Mouse (Mus musculus): ENCODE data around the gene Traf1.
A peak's percentile ranks its signal among the peaks of the same experiment; 100 is the strongest.

The Traf1 gene

GRCm38 (mm10) chr2:34941061-34941675, 20.4 kb downstream of the Traf1 start:
- peak; percentile 39 for DNase-seq (ENCODE audit: low spot score)

GRCm38 (mm10) chr2:34940246-34940645, 21.3 kb downstream of the Traf1 start:
- DNase-seq (ENCODE audit: low spot score): no peak

- DNase-seq (ENCODE audit: low spot score): no peak
These were observed 23.0 kb downstream of the Traf1 start for GRCm38 (mm10) chr2:34938269-34939208.

DNA sequence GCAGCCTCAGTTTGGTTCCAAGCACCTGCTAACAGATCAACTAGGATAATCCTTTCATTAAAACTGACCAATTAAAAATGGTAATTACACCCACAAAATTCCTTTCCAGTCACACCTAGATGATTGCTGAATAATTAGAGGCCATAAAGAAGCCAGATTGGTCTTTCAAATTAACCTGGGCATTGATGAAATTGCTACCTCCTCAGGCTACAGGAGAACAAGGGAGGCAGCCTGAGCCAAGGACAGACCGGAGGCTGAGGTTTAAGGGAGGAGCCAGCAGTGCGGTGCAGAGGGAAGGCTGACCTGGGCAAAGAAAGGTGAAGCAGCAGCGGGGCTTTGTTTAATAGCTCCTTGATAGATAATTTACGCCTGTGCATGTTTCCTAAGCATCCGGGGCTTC, 24.1 kb downstream of the Traf1 start:
- no peak for DNase-seq (ENCODE audit: low spot score)

DNA sequence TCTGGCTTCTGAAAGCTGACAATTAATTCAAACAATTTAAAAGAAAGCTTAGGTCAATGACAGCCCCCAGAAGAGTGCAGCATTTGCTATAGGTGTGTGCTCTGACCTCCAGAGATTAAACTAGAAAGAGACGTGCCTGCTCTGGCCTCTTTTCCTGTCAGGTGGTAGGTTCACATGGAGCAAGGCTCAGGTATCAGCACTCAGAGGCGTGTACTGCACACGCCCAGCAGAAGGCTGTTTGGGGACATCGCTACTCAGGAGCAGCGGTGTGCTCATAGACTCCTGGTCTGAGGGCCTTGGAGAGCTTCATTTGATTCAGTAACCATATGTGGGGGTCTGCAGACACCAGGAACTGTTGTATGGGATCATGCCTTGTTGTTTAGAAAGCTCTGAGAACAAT, 34.3 kb downstream of the Traf1 start:
- DNase-seq (ENCODE audit: low spot score): no peak

GRCm38 (mm10) chr2:34922729-34923128, 38.8 kb downstream of the Traf1 start:
- no peak for DNase-seq (ENCODE audit: low spot score)

DNA sequence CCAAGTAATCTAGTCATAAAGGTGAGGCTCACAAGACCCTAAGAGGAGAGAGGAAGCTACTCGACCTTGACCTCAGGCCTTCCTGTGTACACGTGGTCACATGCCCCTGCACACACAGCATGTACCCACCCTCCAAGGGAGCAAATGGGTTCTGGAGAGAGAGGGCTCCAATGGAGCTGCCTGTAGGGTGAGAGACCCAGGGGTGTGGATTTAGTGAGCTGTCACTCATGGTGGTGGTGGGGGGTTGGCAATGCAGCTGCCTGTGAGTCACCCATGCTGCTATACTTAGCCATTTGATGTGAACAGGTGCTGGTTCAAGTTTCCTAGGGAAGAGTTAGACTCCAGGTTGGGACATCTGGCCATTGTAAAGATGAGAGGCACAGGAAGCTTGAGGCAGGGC, 41.4 kb downstream of the Traf1 start:
- DNase-seq (ENCODE audit: low spot score): no peak

DNA sequence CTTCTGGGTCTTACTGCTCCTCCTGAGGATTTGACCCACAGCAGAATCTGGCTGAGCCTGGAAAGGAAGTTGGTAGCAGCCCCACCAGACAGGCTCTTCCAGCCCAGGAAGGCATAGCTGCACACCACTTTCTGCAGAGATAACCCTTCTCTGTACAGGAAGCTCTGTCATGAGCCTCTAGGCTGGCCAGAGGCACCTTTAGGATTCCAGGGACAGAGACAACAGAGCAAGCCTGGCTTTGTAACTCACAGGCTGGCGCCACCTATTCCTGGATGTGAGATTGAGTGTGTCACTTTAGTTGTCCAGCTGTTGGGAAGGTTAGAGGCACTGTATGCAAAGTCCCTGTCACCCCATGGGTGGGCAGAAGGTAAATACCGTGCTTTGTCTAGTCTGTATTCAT, 46.5 kb downstream of the Traf1 start:
- peak; percentile 10 for DNase-seq (ENCODE audit: low spot score)

DNA sequence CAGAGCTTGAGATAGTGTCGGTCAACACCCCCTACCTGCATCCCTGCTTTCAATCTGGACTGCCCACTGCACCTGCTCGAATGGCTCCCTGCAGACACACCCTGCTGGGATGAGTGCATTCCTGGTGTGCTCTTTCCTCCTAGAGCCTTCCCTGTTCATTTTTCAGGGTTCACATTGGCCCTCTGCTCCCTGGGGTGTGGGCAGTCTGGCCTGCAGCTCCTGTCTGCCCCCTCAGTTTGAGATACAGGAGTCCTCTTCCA, 46.8 kb downstream of the Traf1 start:
- no peak for DNase-seq (ENCODE audit: low spot score)

GRCm38 (mm10) chr2:34914069-34914822, 47.3 kb downstream of the Traf1 start:
- DNase-seq (ENCODE audit: low spot score): peak; percentile 19

DNA sequence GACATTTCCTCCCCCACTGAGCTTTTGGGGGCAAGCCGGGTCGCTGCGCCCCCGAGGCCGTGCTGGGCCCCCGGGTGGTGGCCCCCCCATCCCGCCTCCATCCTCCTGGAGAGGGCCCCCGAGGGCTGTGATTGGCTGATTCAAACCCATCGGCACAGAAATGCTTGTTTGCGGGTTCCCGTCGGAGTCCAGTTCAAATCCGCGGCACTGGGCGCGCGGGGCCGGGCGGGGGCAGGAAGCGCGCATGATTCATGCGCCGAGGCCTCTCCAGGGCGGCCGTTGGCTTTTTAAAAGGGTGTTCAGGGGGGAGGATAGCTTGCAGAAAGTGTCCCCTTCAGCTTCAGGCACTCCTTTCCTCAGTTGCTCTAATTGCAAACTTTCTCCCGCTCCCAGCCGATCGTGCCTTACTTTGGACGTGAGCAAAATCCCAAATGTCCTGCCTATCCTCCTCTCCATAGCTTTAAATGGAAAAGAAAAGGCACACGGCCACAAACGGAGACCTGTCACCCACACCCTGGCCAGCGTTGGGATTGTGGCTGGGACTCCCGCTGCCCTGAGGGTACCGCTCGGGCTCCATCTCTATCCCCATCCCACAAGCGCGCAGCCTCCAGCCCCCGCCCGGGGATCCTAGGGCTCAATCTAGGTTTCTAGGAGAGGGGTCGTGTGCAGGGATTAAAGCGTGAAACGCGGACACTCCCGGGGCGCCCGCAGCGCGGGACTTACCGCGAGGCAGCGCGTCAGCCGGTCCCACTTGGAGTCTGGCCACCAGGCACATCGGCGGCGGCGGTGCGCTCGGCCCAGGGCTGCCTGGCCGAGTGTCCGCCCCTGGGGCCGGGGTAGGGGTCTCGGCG, 48.1 kb downstream of the Traf1 start, which contains the start of gene Phf19:
Gene Phf19 (minus strand): TSS at position 809 of the 851 bp plus-strand sequence.
- DNase-seq (ENCODE audit: low spot score): peak; percentile 15

DNA sequence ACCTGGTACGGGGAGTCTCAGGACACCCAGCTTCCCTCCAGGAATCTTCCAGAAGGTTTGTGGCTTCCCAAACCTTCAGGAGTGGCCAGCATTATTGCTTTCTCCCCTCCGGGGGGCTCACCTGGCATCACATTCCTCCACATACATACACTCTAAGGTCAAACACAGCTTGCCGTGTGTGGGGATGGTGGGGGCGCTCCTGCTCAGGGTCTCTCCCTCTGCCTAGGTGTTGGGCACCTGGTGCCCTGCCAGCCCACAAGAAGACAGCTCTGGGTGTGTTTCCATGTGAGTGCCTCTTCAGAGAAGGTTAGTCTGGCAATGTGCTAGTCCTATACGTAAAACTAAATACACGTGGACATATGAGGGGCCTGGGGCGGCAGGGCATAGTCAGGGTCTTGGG, 49.0 kb downstream of the Traf1 start:
- no peak for DNase-seq (ENCODE audit: low spot score)

- no peak for DNase-seq (ENCODE audit: low spot score)
These were observed 49.7 kb downstream of the Traf1 start for GRCm38 (mm10) chr2:34911871-34912270.

DNA sequence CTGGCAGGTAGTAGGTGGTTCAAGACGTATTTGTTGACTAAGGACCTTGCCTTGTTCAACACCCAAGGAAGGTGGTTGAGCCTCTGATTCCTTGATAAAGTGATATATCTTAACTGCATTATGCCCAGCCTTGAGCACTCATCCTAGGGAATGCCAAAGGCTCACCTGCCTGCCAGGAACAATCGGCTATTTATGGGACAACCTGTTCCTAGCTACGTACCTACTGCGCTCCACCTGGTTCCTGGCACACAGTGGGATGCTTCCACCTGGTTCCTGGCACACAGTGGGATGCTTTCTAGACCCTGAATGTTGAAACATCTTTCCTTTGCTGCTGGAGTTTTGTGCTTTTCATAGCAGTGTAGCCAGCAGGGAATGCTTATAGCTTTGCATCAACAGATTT, 51.9 kb downstream of the Traf1 start:
- DNase-seq (ENCODE audit: low spot score): no peak

GRCm38 (mm10) chr2:34906861-34907604, 54.5 kb downstream of the Traf1 start:
- DNase-seq (ENCODE audit: low spot score): peak; percentile 20

DNA sequence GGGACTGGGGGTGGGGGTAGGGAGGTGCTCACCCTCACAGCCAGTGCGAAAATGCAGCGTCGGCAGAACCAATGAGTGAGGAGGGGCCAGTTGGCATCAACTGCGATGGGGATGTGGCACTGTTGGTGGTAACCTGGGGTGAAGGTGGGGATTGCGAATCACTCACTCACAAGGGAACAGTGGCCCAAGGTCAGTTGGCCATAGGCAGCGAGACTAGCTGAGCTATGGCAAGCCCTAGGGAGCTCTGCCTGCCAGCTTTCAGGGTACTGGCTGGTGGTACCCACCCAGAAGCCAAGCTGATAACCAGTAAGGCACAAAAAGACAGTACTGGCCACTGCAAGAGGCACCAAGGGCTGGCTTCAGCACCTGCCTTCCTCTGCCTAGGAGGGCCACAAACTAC, 55.1 kb downstream of the Traf1 start:
- DNase-seq (ENCODE audit: low spot score): no peak

- peak; percentile 99 for DNase-seq (ENCODE audit: low spot score)
These were observed 56.6 kb downstream of the Traf1 start for GRCm38 (mm10) chr2:34904849-34905542.

GRCm38 (mm10) chr2:34903652-34904405, 57.7 kb downstream of the Traf1 start:
- peak; percentile 25 for DNase-seq (ENCODE audit: low spot score)

DNA sequence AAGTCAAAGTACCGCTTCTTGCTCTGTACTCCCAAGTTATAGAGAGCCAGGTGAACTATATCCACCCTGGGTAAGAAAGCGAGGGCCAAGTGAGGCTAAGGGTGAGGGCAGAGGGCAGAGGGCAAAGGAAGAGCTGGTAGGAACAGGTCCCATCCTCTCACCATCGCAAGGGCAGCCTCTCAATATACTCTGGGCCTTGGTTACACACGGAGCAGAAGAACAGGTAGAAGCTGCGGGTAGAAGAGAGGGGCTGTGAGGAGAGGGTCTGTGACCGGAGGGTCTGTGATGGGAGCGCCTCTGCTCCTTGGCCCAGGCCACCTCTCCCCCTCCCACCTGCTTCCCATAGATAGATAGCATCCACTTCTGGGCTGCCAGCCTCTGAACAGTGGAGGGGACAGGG, 58.4 kb downstream of the Traf1 start:
- DNase-seq (ENCODE audit: low spot score): no peak

GRCm38 (mm10) chr2:34902731-34903130, 58.8 kb downstream of the Traf1 start:
- DNase-seq (ENCODE audit: low spot score): peak; percentile 17

All from MN1 (cell line).